Mouse (Mus musculus): ENCODE data around the gene Apol6. TPM values are rescaled to one million over a fixed set of nuclear protein-coding genes. Genes with fewer than 3 reads are reported as not detected.

Gene Apol6
- polyA plus RNA-seq, 1 experiment from 2014 or later, result not detected

- no peaks in the 10 kb centered on the region for H3K9me3 ChIP-seq
- no peak for ATAC-seq (ENCODE audit: low FRiP score, low read depth)
- H3K27me3 ChIP-seq, result no peaks in the 10 kb centered on the region
- no peak overlapping the region for H3K4me2 ChIP-seq (replicated peaks)
- peaks cover 14% of the 10 kb centered on the region; the same call in 1 of the 2 replicates for H3K4me1 ChIP-seq
- H3K27ac ChIP-seq (replicated peaks), result no peak overlapping the region
- 87% methylated on average over 3 of the region's 3 CpGs for WGBS
- H3K36me3 ChIP-seq, result no peaks in the 10 kb centered on the region
- no peak overlapping the region for H3K4me3 ChIP-seq
- no peak overlapping the region for H3K9ac ChIP-seq (replicated peaks)
Observed at GRCm38 (mm10) chr15:77035643-77036042, 8.9 kb upstream of the Apol6 start.

GRCm38 (mm10) chr15:77036320-77036988 lies 8.1 kb upstream of the Apol6 start:
- Histone ChIP-seq H3K4me1 (peaks cover 14% of the 10 kb centered on the region; the same call in 1 of the 2 replicates), H3K9ac (replicated peaks) (no peak overlapping the region), H3K27ac (replicated peaks) (0 out of 2 replicates have a peak overlapping the region, but pooled peaks have one; percentile 49), H3K27me3 (no peaks in the 10 kb centered on the region), H3K4me2 (replicated peaks) (no peak overlapping the region), H3K36me3 (no peaks in the 10 kb centered on the region), H3K4me3 (no peak overlapping the region), H3K9me3 (no peaks in the 10 kb centered on the region)
- no peak for ATAC-seq (ENCODE audit: low FRiP score, low read depth)
- WGBS, result 81% methylated on average over 11 of the region's 11 CpGs

GRCm38 (mm10) chr15:77036989-77037277 lies 7.6 kb upstream of the Apol6 start:
- WGBS, result 41% methylated on average over 2 of the region's 2 CpGs
- no peak overlapping the region for H3K4me2 ChIP-seq (replicated peaks)
- H3K4me3 ChIP-seq, result no peak overlapping the region
- ATAC-seq (ENCODE audit: low FRiP score, low read depth), result no peak
- peak overlapping the region; percentile 49; the same call in 1 of the 2 replicates for H3K27ac ChIP-seq (replicated peaks)
- H3K4me1 ChIP-seq, result peaks cover 14% of the 10 kb centered on the region; the same call in 1 of the 2 replicates
- H3K9me3 ChIP-seq, result no peaks in the 10 kb centered on the region
- no peaks in the 10 kb centered on the region for H3K36me3 ChIP-seq
- no peaks in the 10 kb centered on the region for H3K27me3 ChIP-seq
- no peak overlapping the region for H3K9ac ChIP-seq (replicated peaks)

GRCm38 (mm10) chr15:77037278-77038161 lies 7.0 kb upstream of the Apol6 start:
- H3K27ac ChIP-seq (replicated peaks), result peak overlapping the region; percentile 49; the same call in 1 of the 2 replicates
- ATAC-seq (ENCODE audit: low FRiP score, low read depth), result no peak
- H3K4me2 ChIP-seq (replicated peaks), result no peak overlapping the region
- 0 out of 2 replicates have a peak overlapping the region, but pooled peaks have one; percentile 8 for H3K9ac ChIP-seq (replicated peaks)
- 49% methylated on average over 11 of the region's 11 CpGs for WGBS
- H3K4me1 ChIP-seq, result peaks cover 14% of the 10 kb centered on the region; the same call in 1 of the 2 replicates
- no peaks in the 10 kb centered on the region for H3K36me3 ChIP-seq
- H3K9me3 ChIP-seq, result no peaks in the 10 kb centered on the region
- H3K4me3 ChIP-seq, result no peak overlapping the region
- H3K27me3 ChIP-seq, result no peaks in the 10 kb centered on the region

GRCm38 (mm10) chr15:77039211-77039700 lies 5.3 kb upstream of the Apol6 start:
- Histone ChIP-seq H3K9ac (replicated peaks) (no peak overlapping the region), H3K4me3 (no peak overlapping the region), H3K27me3 (no peaks in the 10 kb centered on the region), H3K4me1 (peaks cover 14% of the 10 kb centered on the region; the same call in 1 of the 2 replicates), H3K9me3 (no peaks in the 10 kb centered on the region), H3K36me3 (no peaks in the 10 kb centered on the region), H3K4me2 (replicated peaks) (no peak overlapping the region), H3K27ac (replicated peaks) (no peak overlapping the region)
- ATAC-seq (ENCODE audit: low FRiP score, low read depth), result no peak
- WGBS, result 69% methylated on average over 8 of the region's 9 CpGs

GRCm38 (mm10) chr15:77040784-77041183 lies 3.7 kb upstream of the Apol6 start:
- Histone ChIP-seq H3K4me3 (no peak overlapping the region), H3K36me3 (no peaks in the 10 kb centered on the region), H3K27ac (replicated peaks) (no peak overlapping the region), H3K9me3 (no peaks in the 10 kb centered on the region), H3K4me2 (replicated peaks) (no peak overlapping the region), H3K4me1 (peaks cover 14% of the 10 kb centered on the region; the same call in 1 of the 2 replicates), H3K27me3 (no peaks in the 10 kb centered on the region), H3K9ac (replicated peaks) (no peak overlapping the region)
- 82% methylated on average over 3 of the region's 3 CpGs for WGBS
- ATAC-seq (ENCODE audit: low FRiP score, low read depth), result no peak

- ATAC-seq (ENCODE audit: low FRiP score, low read depth), result no peak
- WGBS, result 82% methylated on average over 10 of the region's 10 CpGs
Observed at GRCm38 (mm10) chr15:77045609-77046008, 1.1 kb downstream of the Apol6 start.

GRCm38 (mm10) chr15:77050570-77050969 lies 6.0 kb downstream of the Apol6 start, which contains the start of gene Mb:
TSS of gene Mb (minus strand) at chr15:77050670.
- no peak within 1 kb of the TSS for H3K4me2 ChIP-seq (replicated peaks)
- H3K4me3 ChIP-seq, result no peak within 1 kb of the TSS
- WGBS, result 96% methylated on average over 10 of the region's 10 CpGs
- H3K36me3 ChIP-seq, result no peaks in the 10 kb centered on the region
- no peaks in the 10 kb centered on the region for H3K27me3 ChIP-seq
- no peak within 1 kb of the TSS for H3K27ac ChIP-seq (replicated peaks)
- H3K9me3 ChIP-seq, result no peaks in the 10 kb centered on the region
- peaks cover 9% of the 10 kb centered on the region for H3K4me1 ChIP-seq
- ATAC-seq (ENCODE audit: low FRiP score, low read depth), result no peak
- no peak within 1 kb of the TSS for H3K9ac ChIP-seq (replicated peaks)

More at GRCm38 (mm10) chr15:77045609-77046008, 1.1 kb downstream of the Apol6 start:
- Histone ChIP-seq H3K27ac (replicated peaks) (no peak overlapping the region), H3K9me3 (no peaks in the 10 kb centered on the region), H3K4me3 (no peak overlapping the region), H3K4me1 (no peaks in the 10 kb centered on the region), H3K36me3 (no peaks in the 10 kb centered on the region), H3K27me3 (no peaks in the 10 kb centered on the region), H3K9ac (replicated peaks) (no peak overlapping the region), H3K4me2 (replicated peaks) (no peak overlapping the region)

GRCm38 (mm10) chr15:77052176-77052575 lies 7.6 kb downstream of the Apol6 start:
- H3K36me3 ChIP-seq, result no peaks in the 10 kb centered on the region
- H3K4me3 ChIP-seq, result no peak overlapping the region
- H3K4me2 ChIP-seq (replicated peaks), result no peak overlapping the region
- no peak overlapping the region for H3K9ac ChIP-seq (replicated peaks)
- peaks cover 21% of the 10 kb centered on the region for H3K4me1 ChIP-seq
- ATAC-seq (ENCODE audit: low FRiP score, low read depth), result no peak
- WGBS, result 50% methylated on average over 1 of the region's 1 CpGs
- no peaks in the 10 kb centered on the region for H3K9me3 ChIP-seq
- H3K27ac ChIP-seq (replicated peaks), result no peak overlapping the region
- no peaks in the 10 kb centered on the region for H3K27me3 ChIP-seq

- Histone ChIP-seq H3K9me3 (no peaks in the 10 kb centered on the region), H3K4me1 (peaks cover 21% of the 10 kb centered on the region), H3K27me3 (no peaks in the 10 kb centered on the region), H3K36me3 (no peaks in the 10 kb centered on the region), H3K9ac (replicated peaks) (no peak overlapping the region), H3K27ac (replicated peaks) (no peak overlapping the region), H3K4me2 (replicated peaks) (no peak overlapping the region), H3K4me3 (no peak overlapping the region)
- no peak for ATAC-seq (ENCODE audit: low FRiP score, low read depth)
- 80% methylated on average over 1 of the region's 1 CpGs for WGBS
Observed at GRCm38 (mm10) chr15:77053021-77053420, 8.5 kb downstream of the Apol6 start.

GRCm38 (mm10) chr15:77054611-77055175 lies 10.2 kb downstream of the Apol6 start:
- no peak overlapping the region for H3K4me2 ChIP-seq (replicated peaks)
- no peak overlapping the region for H3K9ac ChIP-seq (replicated peaks)
- H3K27me3 ChIP-seq, result no peaks in the 10 kb centered on the region
- ATAC-seq (ENCODE audit: low FRiP score, low read depth), result no peak
- H3K36me3 ChIP-seq, result no peaks in the 10 kb centered on the region
- no peak overlapping the region for H3K4me3 ChIP-seq
- WGBS, result 49% methylated on average over 5 of the region's 5 CpGs
- 0 out of 2 replicates have a peak overlapping the region, but pooled peaks have one; percentile 25 for H3K27ac ChIP-seq (replicated peaks)
- H3K9me3 ChIP-seq, result 0 out of 2 replicates have a peak, but pooled peaks cover 5% of the 10 kb centered on the region
- peaks cover 21% of the 10 kb centered on the region for H3K4me1 ChIP-seq
